Mouse (Mus musculus): Measurements from ENCODE around the gene Id1. TPM values are rescaled to one million over a fixed set of nuclear protein-coding genes. Genes with fewer than 3 reads are reported as not detected.

Gene Id1
- total RNA-seq, 2 experiments from 2014 or later, result 50.9 to 53.7 TPM

GRCm38 (mm10) chr2:152776435-152776834 is 40.4 kb downstream of the Id1 start:
- DNase-seq, result no peak
- intact Hi-C loops (cut with DNase I), result no loop called here

DNA sequence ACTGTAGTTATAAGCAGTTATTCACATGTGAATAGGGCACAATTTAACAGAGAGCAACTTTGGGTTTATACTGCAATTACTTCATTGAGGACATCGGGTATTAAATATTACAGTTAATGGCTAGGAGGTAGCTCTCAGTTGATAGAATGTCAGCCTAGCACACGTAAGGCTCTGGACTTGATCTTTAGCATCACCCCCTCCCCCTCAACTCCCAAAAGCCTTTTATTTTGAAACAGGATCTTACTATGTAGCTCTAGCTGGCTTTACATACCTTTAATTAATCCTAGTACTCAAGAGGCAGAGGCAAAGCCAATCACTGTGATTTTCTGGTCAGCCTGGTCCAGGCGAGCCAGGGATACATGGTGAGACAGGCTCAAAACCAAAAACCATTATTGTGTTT is 41.0 kb downstream of the Id1 start:
- DNase-seq, result no peak
- intact Hi-C loops (cut with DNase I), result no loop called here

DNA sequence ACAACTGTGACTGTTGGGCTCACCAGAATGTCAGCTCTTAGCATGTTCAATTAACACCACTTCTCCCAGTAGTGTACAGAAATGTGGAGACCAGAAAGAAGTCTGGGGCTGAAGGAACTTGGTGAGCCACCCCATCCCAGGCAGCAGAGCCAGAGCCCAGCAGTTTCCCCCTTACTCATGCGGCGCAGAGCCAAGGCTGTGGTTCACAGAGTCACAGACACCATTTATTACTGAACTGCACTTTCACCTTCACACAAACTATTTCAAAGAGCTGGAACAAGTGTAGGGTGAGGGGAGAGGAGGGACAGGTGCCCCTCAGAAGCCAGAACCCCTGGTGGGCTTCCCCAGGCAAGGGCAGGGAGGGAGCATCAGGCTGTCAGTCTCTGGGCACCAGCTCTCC is 44.4 kb downstream of the Id1 start:
- intact Hi-C loops (cut with DNase I), result no loop called here
- no peak for DNase-seq

DNA sequence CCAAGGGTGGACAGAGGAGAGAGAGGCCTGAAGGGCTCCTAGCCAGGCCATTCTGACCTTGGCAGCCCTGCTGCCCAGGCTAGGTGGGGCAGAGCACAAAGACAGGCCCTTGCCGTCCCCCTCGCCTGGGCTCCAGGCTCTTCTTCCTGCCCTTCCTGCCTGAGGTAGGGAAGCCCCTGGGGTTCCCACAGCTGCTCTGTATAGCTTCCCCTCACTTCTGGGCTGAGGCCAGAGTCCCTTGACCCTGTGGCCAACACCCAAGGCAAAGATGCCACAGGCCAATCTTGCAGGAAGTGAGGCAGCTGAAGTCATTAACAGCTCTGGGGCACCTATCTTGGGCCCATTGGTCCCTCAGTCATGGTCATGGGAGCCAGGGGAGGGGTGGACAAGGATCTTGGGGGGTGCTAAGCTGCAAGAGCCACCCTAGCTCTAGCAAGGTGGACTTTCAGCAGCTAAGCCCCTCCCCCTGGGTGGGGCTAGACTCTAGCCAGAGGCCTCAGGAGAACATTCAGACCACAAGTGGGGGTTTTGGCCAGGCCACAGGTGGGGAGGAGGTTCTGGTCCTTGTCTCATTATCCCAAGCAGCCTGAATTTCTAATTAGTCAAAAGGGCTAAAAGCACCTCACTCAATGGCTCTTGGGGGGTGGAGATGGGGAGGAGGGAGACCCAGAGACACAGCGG is 45.1 kb downstream of the Id1 start:
- no peak for DNase-seq
- intact Hi-C loops (cut with DNase I), result no loop called here

DNA sequence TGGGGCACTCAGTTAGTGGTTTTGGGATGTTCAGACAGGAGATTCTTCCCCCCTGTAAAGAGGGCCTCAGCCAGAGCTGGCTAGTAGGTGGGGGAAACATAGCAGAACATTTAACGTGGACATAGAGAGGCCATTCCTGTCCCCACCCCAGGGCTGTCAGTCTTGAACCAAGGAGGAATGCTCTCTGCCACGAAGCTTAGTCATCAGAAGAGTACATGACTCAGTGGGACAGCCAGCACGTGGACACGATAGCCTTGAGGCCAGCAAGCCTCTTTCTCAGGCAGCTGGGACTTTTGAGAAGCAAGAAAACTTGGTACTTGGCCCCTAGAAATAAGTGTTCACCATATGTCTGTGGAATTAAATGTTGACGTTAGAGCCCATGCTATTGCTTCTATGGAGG is 46.6 kb downstream of the Id1 start:
- intact Hi-C loops (cut with DNase I), result loop anchor here (2.0 kb wide), 1 partner anchor 16 kb away; no protein-coding TSS in a partner anchor
- DNase-seq, result no peak

GRCm38 (mm10) chr2:152783241-152783640 is 47.2 kb downstream of the Id1 start:
- DNase-seq, result no peak
- intact Hi-C loops (cut with DNase I), result loop anchor here (2.0 kb wide), 1 partner anchor 16 kb away; no protein-coding TSS in a partner anchor

DNA sequence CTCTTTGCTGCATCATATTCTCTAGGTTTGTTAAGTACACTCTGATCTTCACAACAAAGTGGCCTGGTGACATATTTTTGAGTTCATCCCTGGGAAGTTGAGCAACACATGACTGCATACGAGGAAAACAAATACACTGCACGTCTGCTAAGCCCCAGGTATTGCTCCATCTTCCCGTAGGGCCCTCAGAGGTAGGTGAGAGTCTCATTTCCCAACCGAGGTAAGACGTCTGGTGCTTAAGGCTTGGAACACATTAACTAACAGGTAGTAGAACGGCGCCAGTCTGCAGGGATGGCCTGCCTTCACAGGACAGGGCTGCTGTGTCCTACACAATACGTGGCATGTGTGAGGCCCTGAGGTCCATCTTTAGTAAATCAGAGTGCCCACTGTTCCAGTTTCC is 48.6 kb downstream of the Id1 start:
- intact Hi-C loops (cut with DNase I), result loop anchor here (1.0 to 2.0 kb wide), 4 partner anchors 36 to 78 kb away; partner anchors contain the start of gene Id1
- no peak for DNase-seq

- DNase-seq, result peak; percentile 86 to 91
- intact Hi-C loops (cut with DNase I), result loop anchor here (1.0 to 2.0 kb wide), 4 partner anchors 35 to 79 kb away; partner anchors contain the start of gene Id1
Observed at GRCm38 (mm10) chr2:152785446-152786350, 49.6 kb downstream of the Id1 start.

Small RNA genes lying within 50 kb of the gene (microRNA-seq; reads per million reads assigned to microRNA genes)
- 0 reads per million in 2 experiments for gene Gm23802 (ENCODE audit: borderline number of aligned reads in 2 of 2)

Other genes with a start within 250 kb of the Id1 start
- gene Defb22, start 246.1 kb upstream of the Id1 start, total RNA-seq (2021), result not detected
- not detected for gene Defb26, start 224.6 kb upstream of the Id1 start, total RNA-seq (2021)
- gene Defb28, start 218.0 kb upstream of the Id1 start, total RNA-seq (2021), result not detected
- not detected for gene Defb29, start 196.2 kb upstream of the Id1 start, total RNA-seq (2021)
- gene Gm17416, start 166.9 kb upstream of the Id1 start, total RNA-seq (2021), result not detected
- not detected for gene Defb21, start 163.5 kb upstream of the Id1 start, total RNA-seq (2021)
- not detected for gene Defb19, start 155.9 kb upstream of the Id1 start, total RNA-seq (2021)
- gene Defb45, start 136.9 kb upstream of the Id1 start, total RNA-seq (2021), result not detected
- gene Defb36, start 131.9 kb upstream of the Id1 start, total RNA-seq (2021), result not detected
- gene Defb25, start 113.2 kb upstream of the Id1 start, total RNA-seq (2021), result not detected
- 1 to 10 TPM; 6.5 to 7.8 TPM for gene Rem1, start 109.3 kb upstream of the Id1 start, total RNA-seq (2021)
- 10 to 100 TPM; 33.1 to 41.2 TPM for gene H13, start 66.8 kb upstream of the Id1 start, total RNA-seq (2021)
- 10 to 100 TPM; 16.2 to 16.5 TPM for gene Mcts2, start 49.2 kb upstream of the Id1 start, total RNA-seq (2021)
- gene Cox4i2, start 17.9 kb downstream of the Id1 start, total RNA-seq (2021), result 10 to 100 TPM; 13.1 to 16.0 TPM
- gene Bcl2l1, start 95.5 kb downstream of the Id1 start, total RNA-seq (2021), result 10 to 100 TPM; 52.5 to 73.5 TPM
- gene Tpx2, start 111.7 kb downstream of the Id1 start, total RNA-seq (2021), result 1 to 10 TPM in 1 of 2 experiments, under 1 TPM in 1; 0.89 to 1.6 TPM
- gene Mylk2, start 175.1 kb downstream of the Id1 start, total RNA-seq (2021), result under 1 TPM in 1 of 2 experiments, not detected in 1; 0.22 TPM
- gene Foxs1, start 197.0 kb downstream of the Id1 start, total RNA-seq (2021), result 1 to 10 TPM; 2.8 to 3.6 TPM
- not detected for gene Dusp15, start 215.4 kb downstream of the Id1 start, total RNA-seq (2021)
- not detected for gene Ttll9, start 226.2 kb downstream of the Id1 start, total RNA-seq (2021)

Data from heart, postnatal 36 days (tissue).